Mouse (Mus musculus) heart, postnatal 25 days (tissue): ENCODE data around the gene 4930402H24Rik. TPM values are rescaled to one million over a fixed set of nuclear protein-coding genes. Genes with fewer than 3 reads are reported as not detected.

Experiments
- DNase-seq: peaks from one replicate; pipeline ENCODE4 v3.0.0; 2022; ENCODE audit warnings: low spot score
- intact Hi-C: fragments of 180-260 bp; cut with DNase I; formaldehyde crosslinking; loops from one replicate; pipeline ENCODE4 v1.15.1; 2025
- total RNA-seq, 2 experiments: library from RNA; stranded (reverse); gene quantifications; 2 replicates each; pipeline ENCODE4 v1.2.3; 2021

4930402H24Rik gene
- 10 to 100 TPM; 50.4 to 55.0 TPM for total RNA-seq

- peak; percentile 79 for DNase-seq
- intact Hi-C loops = loop anchor here (2.0 to 5.0 kb wide), 2 partner anchors 41 to 67 kb away; no protein-coding TSS in a partner anchor
These were observed at the start of gene 4930402H24Rik, which contains the start of gene Atrn for GRCm38 (mm10) chr2:130905751-130906583. TSS of gene 4930402H24Rik (minus strand) at chr2:130906406. TSS of gene Atrn (plus strand) at chr2:130906495.

GRCm38 (mm10) chr2:130950548-130950947 is 44.3 kb upstream of the 4930402H24Rik start:
- intact Hi-C loops = loop anchor here (1.0 kb wide), 1 partner anchor 131 kb away; no protein-coding TSS in a partner anchor
- DNase-seq = peak; percentile 48

GRCm38 (mm10) chr2:130949781-130950180 is 43.6 kb upstream of the 4930402H24Rik start:
- no peak for DNase-seq
- intact Hi-C loops = loop anchor here (1.0 to 5.0 kb wide), 2 partner anchors 42 to 130 kb away; partner anchors contain the start of genes 4930402H24Rik and Atrn

- intact Hi-C loops = no loop called here
- no peak for DNase-seq
These were observed 26.7 kb upstream of the 4930402H24Rik start for GRCm38 (mm10) chr2:130932865-130933264.

- intact Hi-C loops = no loop called here
- no peak for DNase-seq
These were observed 23.8 kb upstream of the 4930402H24Rik start for GRCm38 (mm10) chr2:130929994-130930393.

- DNase-seq = no peak
- intact Hi-C loops = no loop called here
These were observed 22.3 kb upstream of the 4930402H24Rik start for GRCm38 (mm10) chr2:130928530-130928929.

- intact Hi-C loops = no loop called here
These were observed 21.8 kb upstream of the 4930402H24Rik start for GRCm38 (mm10) chr2:130928031-130928430.

GRCm38 (mm10) chr2:130924950-130925349 is 18.7 kb upstream of the 4930402H24Rik start:
- no peak for DNase-seq
- intact Hi-C loops = no loop called here

More at GRCm38 (mm10) chr2:130928031-130928430, 21.8 kb upstream of the 4930402H24Rik start:
- DNase-seq = no peak

GRCm38 (mm10) chr2:130919062-130919593 is 12.9 kb upstream of the 4930402H24Rik start:
- intact Hi-C loops = no loop called here
- no peak for DNase-seq

GRCm38 (mm10) chr2:130917686-130918085 is 11.5 kb upstream of the 4930402H24Rik start:
- DNase-seq = no peak
- intact Hi-C loops = no loop called here

GRCm38 (mm10) chr2:130916521-130917147 is 10.4 kb upstream of the 4930402H24Rik start:
- intact Hi-C loops = no loop called here
- no peak for DNase-seq

GRCm38 (mm10) chr2:130914873-130915272 is 8.7 kb upstream of the 4930402H24Rik start:
- DNase-seq = no peak
- intact Hi-C loops = no loop called here

- DNase-seq = no peak
- intact Hi-C loops = no loop called here
These were observed 5.5 kb upstream of the 4930402H24Rik start for GRCm38 (mm10) chr2:130911691-130912090.

- DNase-seq = peak; percentile 14
- intact Hi-C loops = loop anchor here (2.0 to 5.0 kb wide), 2 partner anchors 41 to 68 kb away; no protein-coding TSS in a partner anchor
These were observed 544 bp upstream of the 4930402H24Rik start for GRCm38 (mm10) chr2:130906584-130907315.

GRCm38 (mm10) chr2:130898783-130899182 is 7.4 kb downstream of the 4930402H24Rik start:
- intact Hi-C loops = no loop called here
- no peak for DNase-seq

- intact Hi-C loops = no loop called here
- no peak for DNase-seq
These were observed 8.3 kb downstream of the 4930402H24Rik start for GRCm38 (mm10) chr2:130897856-130898255.

GRCm38 (mm10) chr2:130896944-130897343 is 9.3 kb downstream of the 4930402H24Rik start:
- intact Hi-C loops = no loop called here
- DNase-seq = no peak

- intact Hi-C loops = no loop called here
- no peak for DNase-seq
These were observed 18.8 kb downstream of the 4930402H24Rik start for GRCm38 (mm10) chr2:130887456-130887855.

GRCm38 (mm10) chr2:130886983-130887382 is 19.2 kb downstream of the 4930402H24Rik start:
- no peak for DNase-seq
- intact Hi-C loops = no loop called here

GRCm38 (mm10) chr2:130877376-130877775 is 28.8 kb downstream of the 4930402H24Rik start:
- intact Hi-C loops = no loop called here
- no peak for DNase-seq
